In genomic region chr3:133753041-133753440, GRCm38 (mm10) we compare ENCODE assay signal across 32 mouse cellular contexts.
DNase-seq lines count a peak whose midpoint lies in the region; ATAC-seq and TF ChIP-seq lines count a peak whose summit lies in the region.
"Had no signal": no experiment of that assay in that cellular context is flagged by ENCODE, and none has a peak within 500 bp of the region (broad histone marks: within the 10 kb centered on the region; RNA-seq: fewer than 3 reads in every experiment).

No protein-coding gene starts in this region.

- peaks cover 27% of the 10 kb centered on the region; the same call in 1 of the 2 replicates for H3K4me1 ChIP-seq in kidney, adult 2 months (ENCODE audit: control insufficient read depth, insufficient read depth, low read length)

- no peak for TF ChIP-seq CTCF in kidney, adult 2 months (conservative IDR thresholded peaks at IDR 0.05; ENCODE audit: insufficient read depth, insufficient read length, low read depth, low read length)
- TF ChIP-seq CTCF in brain, embryonic 14.5 days (IDR thresholded peaks at IDR 0.05; ENCODE audit: borderline replicate concordance, extremely low read depth, insufficient read depth, insufficient read length): no peak

- no peaks in the 10 kb centered on the region for H3K27me3 ChIP-seq in kidney, adult 2 months (replicated peaks; ENCODE audit: control insufficient read depth, insufficient read depth, low read length)
- H3K27me3 ChIP-seq: CH12.LX; embryonic facial prominence, embryonic 15.5 days; neural tube, embryonic 13.5 days; stomach, embryonic 15.5 days had no signal

- H3K27ac ChIP-seq in kidney, adult 2 months (ENCODE audit: insufficient read depth, low read depth, low read length): no peak overlapping the region
- H3K27ac ChIP-seq: embryonic facial prominence, embryonic 15.5 days; heart, embryonic 10.5 days; hindbrain, embryonic 14.5 days; limb, embryonic 10.5 days; macrophage; stomach, embryonic 15.5 days had no signal

- ATAC-seq in granulocyte monocyte progenitor cell, adult 5-6 weeks (replicated peaks; ENCODE audit: poor library complexity, severe bottlenecking): no peak
- ATAC-seq in activated CD4-positive, CD25-positive, alpha-beta regulatory T cell, adult 4 months: no peak
- ATAC-seq: forebrain, embryonic 16.5 days; midbrain, embryonic 16.5 days had no signal

- 73% methylated on average over 3 of the region's 3 CpGs for WGBS in kidney, adult 2 months

- TF ChIP-seq POLR2A in kidney, adult 2 months (IDR thresholded peaks at IDR 0.05; ENCODE audit: low read depth, low read length): no peak
- no peak for TF ChIP-seq POLR2A in brain, embryonic 14.5 days (IDR thresholded peaks at IDR 0.05; ENCODE audit: borderline replicate concordance, extremely low read depth, insufficient read depth, insufficient read length, poor library complexity, severe bottlenecking)

- peak; percentile 12 for DNase-seq in kidney, adult 2 months
- DNase-seq in kidney, postnatal 10 days: no peak
- DNase-seq in brain, embryonic 14.5 days (ENCODE audit: low read depth): peak; percentile 14
- peak; percentile 13 for DNase-seq in lung, postnatal 10 days
- no peak for DNase-seq in left cerebral cortex, adult 11 months (ENCODE audit: low spot score)
- DNase-seq: adrenal gland, adult 8-10 months; B cell, adult 2 months; cerebellum, adult 8-10 months; cerebellum, postnatal 36 days; embryo, embryonic 11 days; gastrocnemius, postnatal 25 days; heart, postnatal 4 days; layer of hippocampus, adult 9-11 months; liver; right cerebral cortex, adult 18-20 months; right cerebral cortex, postnatal 4 days; thymus, adult 2 months; thymus, postnatal 4 days had no signal

- H3K36me3 ChIP-seq in kidney, adult 2 months (ENCODE audit: control insufficient read depth, insufficient read depth, low read length): no peaks in the 10 kb centered on the region
- H3K36me3 ChIP-seq: embryonic facial prominence, embryonic 15.5 days; G1E; heart, embryonic 10.5 days; limb, embryonic 10.5 days; neural tube, embryonic 13.5 days; stomach, embryonic 15.5 days had no signal

- no peak overlapping the region for H3K4me3 ChIP-seq in kidney, adult 2 months (ENCODE audit: insufficient read depth, low read depth, low read length)
- H3K4me3 ChIP-seq: embryonic facial prominence, embryonic 15.5 days; heart, embryonic 10.5 days; limb, embryonic 10.5 days; myocyte; neural tube, embryonic 13.5 days; stomach, embryonic 15.5 days had no signal

Comparison
In these comparisons a context has a peak if more than half of its experiments do, and no peak if none do; other contexts are left out.
1. DNase-seq: peak in kidney, adult 2 months (single experiment), brain, embryonic 14.5 days (single experiment) and lung, postnatal 10 days (single experiment); none in kidney, postnatal 10 days (single experiment) and left cerebral cortex, adult 11 months (single experiment).